Mouse (Mus musculus): Measurements from ENCODE around the gene Fancm.

DNA sequence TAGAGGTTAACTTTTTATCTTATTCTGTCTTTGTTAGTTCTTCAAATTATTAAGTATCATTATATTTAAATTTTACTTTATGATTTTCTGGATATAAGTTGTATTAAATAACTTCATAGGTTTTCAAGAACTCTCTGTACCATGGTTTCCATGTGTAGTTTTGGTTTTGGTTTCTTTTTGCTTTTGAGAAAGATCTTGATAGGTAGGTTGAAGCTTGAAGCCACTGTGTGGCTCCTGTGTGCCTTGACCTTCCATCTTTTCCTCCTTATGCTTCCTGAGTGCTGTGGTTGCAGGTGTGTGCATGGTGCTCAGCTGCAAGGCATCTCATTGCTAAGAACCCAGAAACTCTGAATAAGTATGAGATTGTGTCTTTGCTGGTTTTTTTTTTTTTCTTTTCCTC, 26.6 kb upstream of the Fancm start:
- no peak for TF ChIP-seq POLR2A (IDR thresholded peaks at IDR 0.05; ENCODE audit: control insufficient read depth, extremely low read depth, insufficient read depth, low read length, poor library complexity)
- no peak for TF ChIP-seq CTCF (IDR thresholded peaks at IDR 0.05; ENCODE audit: borderline replicate concordance, control insufficient read depth, extremely low read depth, insufficient read depth, low read length, poor library complexity)
